Mouse (Mus musculus) ES-Bruce4 (cell line): ENCODE data around the gene Fnbp4. TPM values are rescaled to one million over a fixed set of nuclear protein-coding genes. Genes with fewer than 3 reads are reported as not detected.

Source experiments
- H3K27ac ChIP-seq: 2 replicates; pipeline ENCODE4 v1.5.1; 2012; ENCODE audit warnings: low read length, inconsistent platforms; ENCODE audit not compliant: insufficient read depth
- H3K27me3 ChIP-seq: 2 replicates; pipeline ENCODE4 v1.6.1; 2012; ENCODE audit warnings: mild to moderate bottlenecking, low read length, inconsistent platforms; ENCODE audit not compliant: control insufficient read depth, poor library complexity, insufficient read depth, severe bottlenecking
- H3K36me3 ChIP-seq: 2 replicates; pipeline ENCODE4 v1.6.1; 2012; ENCODE audit warnings: inconsistent platforms, mild to moderate bottlenecking, low read length, moderate library complexity; ENCODE audit not compliant: control insufficient read depth, poor library complexity, insufficient read depth, severe bottlenecking
- H3K4me1 ChIP-seq: one replicate; pipeline ENCODE4 v1.8.1; 2011; ENCODE audit warnings: low read length; ENCODE audit not compliant: control insufficient read depth, insufficient read depth
- H3K4me3 ChIP-seq: 2 replicates; pipeline ENCODE4 v1.5.1; 2011; ENCODE audit warnings: low read depth, mild to moderate bottlenecking, low read length
- H3K9ac ChIP-seq: 2 replicates; pipeline ENCODE4 v1.6.1; 2012; ENCODE audit warnings: low read depth, mild to moderate bottlenecking, inconsistent platforms; ENCODE audit not compliant: poor library complexity, severe bottlenecking
- H3K9me3 ChIP-seq: replicated peaks from 2 replicates; pipeline ENCODE4 v1.6.1; 2012; ENCODE audit warnings: mild to moderate bottlenecking, low read length, inconsistent platforms; ENCODE audit not compliant: control insufficient read depth, poor library complexity, insufficient read depth, severe bottlenecking
- CTCF ChIP-seq: IDR thresholded peaks from one replicate; pipeline ENCODE4 v1.8.1; 2011; ENCODE audit warnings: low read depth, low read length
- EP300 ChIP-seq: IDR thresholded peaks from 2 replicates; pipeline ENCODE4 v1.6.1; 2011; ENCODE audit warnings: low read depth, low read length; ENCODE audit not compliant: insufficient read depth
- POLR2A ChIP-seq: IDR thresholded peaks from one replicate; pipeline ENCODE4 v1.8.1; 2011; ENCODE audit warnings: low read length; ENCODE audit not compliant: insufficient read depth
- polyA plus RNA-seq: library from polyadenylated mRNA; stranded (reverse); fragments of >200 nt; gene quantifications from 2 replicates; pipeline ENCODE4 v1.2.4, GENCODE M21; 2011; ENCODE audit warnings: low read depth; ENCODE audit not compliant: missing spikeins, insufficient read depth, insufficient read length

Gene Fnbp4
- polyA plus RNA-seq, 1 experiment: 146 TPM

- H3K9me3 ChIP-seq: no peaks in the 10 kb centered on the region
- no peak overlapping the region for H3K4me3 ChIP-seq
- H3K36me3 ChIP-seq: peaks cover 79% of the 10 kb centered on the region
- no peak overlapping the region for H3K9ac ChIP-seq
- no peaks in the 10 kb centered on the region for H3K4me1 ChIP-seq
- no peaks in the 10 kb centered on the region for H3K27me3 ChIP-seq
- no peak overlapping the region for H3K27ac ChIP-seq
- TF ChIP-seq CTCF (no peak), EP300 (no peak), POLR2A (no peak)
These were observed 20.0 kb downstream of the Fnbp4 start for GRCm38 (mm10) chr2:90765123-90765522.

GRCm38 (mm10) chr2:90781323-90781722 is 36.2 kb downstream of the Fnbp4 start:
- no peaks in the 10 kb centered on the region for H3K9me3 ChIP-seq
- H3K9ac ChIP-seq: no peak overlapping the region
- no peaks in the 10 kb centered on the region for H3K27me3 ChIP-seq
- H3K27ac ChIP-seq: no peak overlapping the region
- peaks cover 36% of the 10 kb centered on the region for H3K36me3 ChIP-seq
- H3K4me1 ChIP-seq: no peaks in the 10 kb centered on the region
- H3K4me3 ChIP-seq: no peak overlapping the region
- no peak for TF ChIP-seq CTCF

GRCm38 (mm10) chr2:90781938-90782337 is 36.8 kb downstream of the Fnbp4 start:
- no peaks in the 10 kb centered on the region for H3K9me3 ChIP-seq
- H3K27ac ChIP-seq: no peak overlapping the region
- peaks cover 31% of the 10 kb centered on the region for H3K36me3 ChIP-seq
- no peak overlapping the region for H3K4me3 ChIP-seq
- no peaks in the 10 kb centered on the region for H3K4me1 ChIP-seq
- TF ChIP-seq CTCF: no peak
- no peak for TF ChIP-seq POLR2A
- no peak for TF ChIP-seq EP300
- no peaks in the 10 kb centered on the region for H3K27me3 ChIP-seq
- no peak overlapping the region for H3K9ac ChIP-seq

GRCm38 (mm10) chr2:90782458-90782857 is 37.3 kb downstream of the Fnbp4 start, which contains the start of gene Agbl2:
Gene Agbl2, plus strand, starts transcription at chr2:90782727.
- Histone ChIP-seq H3K27me3 (no peaks in the 10 kb centered on the region), H3K4me1 (no peaks in the 10 kb centered on the region), H3K36me3 (peaks cover 26% of the 10 kb centered on the region), H3K4me3 (peak within 1 kb of the TSS; percentile 47), H3K27ac (no peak within 1 kb of the TSS), H3K9me3 (no peaks in the 10 kb centered on the region), H3K9ac (peak within 1 kb of the TSS; percentile 48)
- no peak for TF ChIP-seq EP300
- TF ChIP-seq POLR2A: no peak
- TF ChIP-seq CTCF: no peak

GRCm38 (mm10) chr2:90782901-90783486 is 37.8 kb downstream of the Fnbp4 start:
- H3K27ac ChIP-seq: no peak overlapping the region

GRCm38 (mm10) chr2:90788126-90788525 is 43.0 kb downstream of the Fnbp4 start:
- no peaks in the 10 kb centered on the region for H3K36me3 ChIP-seq
- TF ChIP-seq POLR2A (no peak), EP300 (no peak), CTCF (no peak)
- no peak overlapping the region for H3K4me3 ChIP-seq
- no peaks in the 10 kb centered on the region for H3K4me1 ChIP-seq
- H3K27me3 ChIP-seq: no peaks in the 10 kb centered on the region
- H3K9me3 ChIP-seq: no peaks in the 10 kb centered on the region
- H3K9ac ChIP-seq: no peak overlapping the region
- no peak overlapping the region for H3K27ac ChIP-seq

More at GRCm38 (mm10) chr2:90782901-90783486, 37.8 kb downstream of the Fnbp4 start:
- H3K9ac ChIP-seq: peak overlapping the region; percentile 48
- H3K9me3 ChIP-seq: no peaks in the 10 kb centered on the region
- peak overlapping the region; percentile 47 for H3K4me3 ChIP-seq
- no peaks in the 10 kb centered on the region for H3K27me3 ChIP-seq
- no peaks in the 10 kb centered on the region for H3K4me1 ChIP-seq
- peaks cover 22% of the 10 kb centered on the region for H3K36me3 ChIP-seq
- TF ChIP-seq POLR2A (no peak), CTCF (no peak), EP300 (no peak)
